Mouse (Mus musculus): ENCODE results near the gene Ubac2.

Gene Ubac2

DNA sequence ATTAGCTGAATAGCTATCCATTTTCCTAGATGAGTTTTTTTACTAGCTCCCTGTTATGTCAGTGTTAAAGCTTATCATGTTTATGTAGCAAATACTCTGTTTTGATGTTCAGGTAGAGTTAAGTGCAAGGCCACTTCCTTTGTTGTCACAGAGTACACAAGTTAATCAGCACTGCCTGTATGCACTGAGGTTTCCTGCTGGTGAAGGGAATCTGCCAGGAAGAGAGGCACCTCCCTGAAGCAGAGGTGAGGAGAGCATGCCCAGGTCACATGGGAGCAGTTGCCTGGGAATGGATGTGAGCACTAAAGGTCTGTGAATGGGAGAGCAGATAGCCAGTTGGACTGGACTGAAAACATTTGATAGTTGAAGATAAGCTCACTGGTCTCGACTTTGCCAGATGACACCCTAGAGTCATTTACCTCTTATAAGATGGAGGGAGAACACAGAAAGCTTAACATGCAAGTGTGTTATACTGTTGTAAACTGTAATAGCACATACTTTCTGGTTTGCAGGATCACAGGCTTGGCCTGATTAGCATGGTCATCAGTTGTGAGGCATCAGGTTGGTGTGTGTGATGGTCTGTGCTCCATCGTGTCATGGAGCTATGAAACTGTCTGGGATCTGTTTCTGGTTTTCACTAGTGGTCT, 73.1 kb downstream of the Ubac2 start:
- DNase-seq (ENCODE audit: low spot score): no peak

DNA sequence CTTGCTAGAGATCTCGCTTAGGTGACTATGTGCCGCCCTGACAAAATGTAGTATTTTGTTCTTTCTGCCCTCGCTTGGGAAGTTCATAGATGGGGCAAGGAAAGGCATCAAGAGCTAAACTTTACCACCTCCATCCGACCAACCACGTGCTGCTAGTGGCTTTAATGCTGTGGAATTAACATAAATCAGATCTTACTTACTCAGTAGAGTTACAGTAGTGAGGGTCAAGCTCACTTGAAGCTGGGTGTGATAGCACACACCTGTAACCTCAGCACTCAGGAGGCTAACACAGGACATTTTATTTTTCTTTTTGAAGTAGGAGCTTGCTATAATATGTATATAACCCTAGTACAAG, 73.6 kb downstream of the Ubac2 start:
- no peak for DNase-seq (ENCODE audit: low spot score)

DNA sequence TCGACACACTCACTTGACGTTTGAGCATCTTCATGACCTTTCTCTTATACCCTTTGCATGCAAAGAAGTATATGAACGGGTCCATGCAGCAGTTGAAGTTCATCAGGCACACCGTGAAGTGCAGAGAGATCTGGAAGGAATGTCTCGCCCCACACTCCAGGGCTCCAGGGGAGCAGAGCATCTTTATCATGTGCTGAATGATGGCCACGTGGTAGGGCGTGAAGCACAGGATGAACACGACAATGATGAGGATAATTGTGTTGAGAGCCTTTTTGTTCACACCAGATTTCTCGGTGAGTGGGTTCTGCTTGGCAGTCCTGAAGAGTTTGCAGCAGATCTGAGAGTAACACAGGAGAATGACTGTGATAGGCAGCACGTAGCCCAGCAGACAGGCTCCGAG, 75.7 kb downstream of the Ubac2 start:
- DNase-seq (ENCODE audit: low spot score): no peak

DNA sequence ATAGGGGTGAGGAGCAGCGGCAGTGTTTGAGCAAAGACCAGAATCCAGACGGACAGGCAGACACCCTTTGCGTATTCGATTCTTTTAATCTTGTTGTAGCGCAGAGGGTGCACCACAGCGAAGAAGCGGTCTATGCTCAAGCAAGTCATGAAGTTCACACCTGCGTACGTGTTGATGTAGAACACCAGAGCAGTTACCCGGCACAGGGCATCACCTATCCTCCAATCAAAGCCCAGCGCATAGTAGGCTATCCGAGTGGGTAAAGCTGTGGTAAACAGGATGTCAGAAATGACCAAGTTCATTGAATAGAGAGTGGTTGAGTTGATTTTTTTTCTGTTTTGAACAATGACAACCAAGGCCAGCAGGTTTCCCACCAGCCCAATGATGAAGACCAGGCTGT, 76.2 kb downstream of the Ubac2 start:
- DNase-seq (ENCODE audit: low spot score): no peak

DNA sequence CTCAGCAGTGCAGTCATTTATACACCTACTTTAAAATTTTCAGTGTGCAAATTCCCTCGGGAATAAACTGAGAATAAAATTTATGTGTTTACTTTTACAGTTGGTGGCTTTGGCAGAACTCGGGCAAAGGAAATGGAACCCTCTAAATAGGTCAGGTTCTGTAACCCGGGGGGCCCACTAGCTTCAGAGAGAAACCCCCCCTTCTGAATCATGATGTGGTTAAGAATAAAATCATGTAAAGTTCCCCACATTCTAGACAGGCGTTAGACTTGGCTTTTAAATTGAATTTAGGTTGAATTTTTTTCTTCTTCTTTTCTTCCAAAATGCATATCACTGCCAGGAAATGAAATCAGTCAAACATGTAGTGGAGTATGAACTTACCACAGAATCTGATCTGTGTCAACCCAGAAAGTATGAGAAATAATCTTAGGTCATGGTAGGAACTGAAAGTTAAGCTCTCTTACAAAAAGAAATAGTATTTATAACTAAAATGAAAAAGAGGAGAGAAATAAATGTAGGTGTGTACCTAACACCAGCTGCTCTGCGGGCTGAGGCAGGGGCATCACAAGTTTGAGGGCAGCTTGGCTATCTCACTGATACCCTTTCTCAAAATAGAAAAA, 76.9 kb downstream of the Ubac2 start:
- DNase-seq (ENCODE audit: low spot score): no peak

DNA sequence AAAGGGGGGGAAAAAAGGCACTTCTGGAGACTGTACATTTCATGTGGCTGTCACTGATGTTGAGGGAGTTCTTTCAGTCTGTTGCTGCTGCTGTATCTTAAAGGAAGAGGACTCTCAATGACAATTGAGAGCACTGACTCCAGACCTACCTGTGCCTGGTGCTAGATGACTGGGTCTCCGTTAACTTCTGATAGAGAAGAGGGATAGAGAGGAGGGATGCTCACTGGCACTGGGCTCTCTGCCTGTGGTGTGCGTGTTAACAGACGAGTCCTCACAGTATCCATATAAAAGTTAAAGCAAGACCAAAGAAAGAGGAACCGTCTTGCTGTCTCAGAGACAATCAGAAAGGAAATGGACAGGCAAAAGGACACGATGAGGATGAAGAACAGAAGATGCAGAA, 77.9 kb downstream of the Ubac2 start:
- no peak for DNase-seq (ENCODE audit: low spot score)

DNA sequence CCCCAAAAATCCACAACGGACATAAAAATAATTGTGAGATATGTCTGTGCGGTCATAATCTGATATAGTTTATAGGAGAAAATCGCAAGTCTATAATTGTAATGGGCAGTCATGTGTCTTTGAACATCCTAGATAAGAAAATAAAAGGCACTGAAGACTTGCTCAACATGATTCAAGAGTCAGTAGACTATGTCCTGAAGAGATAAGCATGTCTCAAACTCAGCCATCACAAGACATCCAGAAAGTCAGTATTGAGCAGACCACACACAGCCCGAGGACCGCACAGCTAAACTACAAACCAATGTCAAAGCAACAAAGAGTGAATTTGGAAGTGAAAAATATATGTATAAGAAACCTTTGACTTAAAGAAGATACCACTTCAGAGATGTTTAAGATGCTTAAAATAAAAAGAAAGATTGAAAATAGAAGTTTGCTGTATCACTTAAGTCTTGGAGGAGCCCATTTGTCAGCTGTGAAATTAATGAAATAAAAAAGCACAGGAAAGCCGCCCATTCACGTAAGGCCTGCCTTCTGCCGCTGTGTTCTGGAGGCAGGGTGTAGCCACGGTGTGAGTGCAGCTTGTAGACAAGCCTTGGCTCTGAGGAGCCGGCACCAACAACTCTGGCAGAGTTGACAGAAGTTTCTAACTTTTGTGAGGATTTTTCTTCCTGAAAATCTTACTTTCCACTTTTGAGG, 78.9 kb downstream of the Ubac2 start:
- no peak for DNase-seq (ENCODE audit: low spot score)

DNA sequence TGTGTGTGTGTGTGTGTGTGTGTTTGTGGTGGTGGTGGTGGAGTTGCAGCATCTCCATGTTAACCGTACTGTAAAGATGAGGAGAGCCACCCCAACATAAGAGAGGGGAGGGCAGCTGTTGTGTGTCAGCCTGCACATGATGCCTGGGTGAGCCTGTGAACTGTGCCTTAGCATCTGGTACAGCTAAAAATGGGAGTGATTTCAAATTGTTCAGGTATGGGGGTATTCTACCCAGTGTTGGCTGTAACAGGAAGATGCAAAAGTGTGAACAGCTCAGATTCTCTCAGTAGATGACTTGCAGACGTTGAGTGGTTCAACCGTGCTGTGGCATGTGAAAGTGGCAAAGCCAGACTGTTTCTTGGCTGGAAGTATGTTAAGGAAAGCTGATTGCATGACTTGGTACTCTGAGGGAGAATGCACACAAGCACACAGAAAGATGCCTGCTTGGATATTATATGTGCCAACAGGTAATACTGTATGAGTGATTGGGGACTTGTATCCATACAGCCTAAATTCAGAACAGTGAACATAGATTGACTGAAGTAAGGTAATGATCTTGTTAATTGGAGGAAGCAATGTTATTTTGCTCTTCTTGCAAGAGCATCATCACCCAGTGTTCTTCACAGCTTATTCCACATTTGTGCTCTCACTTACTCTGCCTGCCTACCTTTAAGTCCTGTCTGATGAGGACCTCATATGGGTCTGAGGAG, 79.8 kb downstream of the Ubac2 start:
- no peak for DNase-seq (ENCODE audit: low spot score)

DNA sequence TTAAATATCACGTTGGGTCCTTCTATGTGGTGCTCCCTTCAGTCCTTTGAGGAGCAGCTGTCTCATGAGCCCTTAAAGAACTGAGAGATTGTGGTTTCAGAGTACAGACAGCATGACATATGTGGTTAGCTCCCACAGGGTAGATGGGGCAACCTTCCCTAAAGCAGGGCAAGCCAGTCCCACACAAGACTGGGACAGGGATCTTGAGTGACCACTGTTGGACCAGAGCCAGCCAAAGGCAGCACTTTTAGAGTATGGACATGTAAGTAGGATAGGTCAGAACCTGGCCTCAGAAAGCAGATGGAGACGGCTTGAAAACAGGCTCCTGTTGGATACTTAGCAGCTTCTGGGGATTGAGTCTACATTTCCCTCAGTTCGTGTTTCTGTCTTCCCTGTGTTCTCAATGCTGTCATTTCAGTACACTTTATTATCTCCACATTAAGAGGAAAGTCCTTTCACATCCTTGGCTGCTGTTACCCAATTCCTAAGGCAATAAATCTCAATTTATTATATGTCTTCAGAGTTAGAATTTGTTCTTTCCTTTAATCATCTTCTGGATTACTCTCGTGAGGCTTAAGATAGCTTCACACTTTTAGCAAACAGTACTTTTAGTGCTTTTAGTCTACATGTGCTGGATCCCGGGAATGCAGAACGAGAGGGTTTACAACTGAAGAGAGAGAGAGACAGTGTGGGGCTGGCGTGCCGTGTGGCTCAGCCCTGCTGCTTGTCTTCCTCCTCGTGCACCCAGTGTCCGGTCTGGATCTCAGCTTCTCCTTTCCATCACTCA, 80.5 kb downstream of the Ubac2 start:
- DNase-seq (ENCODE audit: low spot score): no peak

DNA sequence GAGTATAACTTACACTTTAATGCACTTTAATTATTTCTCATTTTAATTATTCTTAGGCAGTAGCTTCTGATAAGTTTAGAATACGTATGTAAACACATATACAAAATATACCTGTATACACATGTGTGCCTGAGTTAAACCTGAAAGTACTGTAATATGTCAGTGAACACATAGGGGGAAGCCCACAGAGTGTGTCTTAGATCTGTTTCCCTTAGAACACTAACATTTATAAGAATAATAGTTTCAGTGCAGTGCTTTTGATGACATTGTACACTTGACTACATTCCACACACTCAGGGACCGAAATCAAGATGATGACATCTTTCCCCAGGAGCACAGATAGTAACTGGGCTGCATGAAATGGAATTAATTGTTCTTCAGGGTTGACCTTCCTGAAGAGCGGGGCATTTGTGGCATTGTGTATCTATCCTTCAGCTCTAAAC, 81.1 kb downstream of the Ubac2 start:
- DNase-seq (ENCODE audit: low spot score): no peak

DNA sequence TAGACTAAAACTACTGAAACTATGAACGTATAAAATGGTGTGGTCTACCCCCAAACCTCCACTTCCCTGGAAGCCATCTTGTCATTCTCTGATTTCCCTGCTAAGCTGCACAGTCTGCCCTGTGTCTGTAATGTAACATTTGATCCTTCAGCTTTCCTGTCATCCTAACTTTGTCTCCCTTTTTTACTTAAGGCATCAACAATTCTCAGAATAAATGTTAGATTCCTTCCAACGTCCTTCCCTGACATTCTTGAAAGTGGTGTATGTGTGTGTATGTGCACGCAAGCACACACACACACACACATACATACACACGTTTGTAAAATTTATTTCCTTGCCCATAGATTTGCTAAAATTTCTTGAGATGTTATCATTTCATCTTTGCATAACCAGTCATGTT, 81.6 kb downstream of the Ubac2 start:
- DNase-seq (ENCODE audit: low spot score): no peak

DNA sequence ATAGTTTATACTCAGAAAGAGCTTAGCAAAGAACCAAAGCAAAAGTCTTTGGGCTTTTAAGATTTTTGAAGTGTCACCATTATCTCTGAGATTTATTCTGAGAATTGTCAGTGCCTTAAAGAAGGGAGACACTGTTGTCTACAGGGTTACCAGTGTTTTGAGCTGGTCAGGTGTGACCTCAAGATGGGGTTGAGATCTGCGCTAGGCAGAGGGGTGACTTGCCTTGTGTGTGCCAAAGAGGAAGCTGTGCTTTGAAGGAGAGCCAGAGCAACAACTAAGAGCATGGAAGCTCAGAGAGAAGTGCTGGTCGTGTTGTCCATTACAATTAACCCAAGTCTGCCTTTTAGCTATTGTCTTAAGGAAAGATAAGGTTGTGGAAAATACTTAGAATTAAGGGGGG, 82.1 kb downstream of the Ubac2 start:
- DNase-seq (ENCODE audit: low spot score): no peak

DNA sequence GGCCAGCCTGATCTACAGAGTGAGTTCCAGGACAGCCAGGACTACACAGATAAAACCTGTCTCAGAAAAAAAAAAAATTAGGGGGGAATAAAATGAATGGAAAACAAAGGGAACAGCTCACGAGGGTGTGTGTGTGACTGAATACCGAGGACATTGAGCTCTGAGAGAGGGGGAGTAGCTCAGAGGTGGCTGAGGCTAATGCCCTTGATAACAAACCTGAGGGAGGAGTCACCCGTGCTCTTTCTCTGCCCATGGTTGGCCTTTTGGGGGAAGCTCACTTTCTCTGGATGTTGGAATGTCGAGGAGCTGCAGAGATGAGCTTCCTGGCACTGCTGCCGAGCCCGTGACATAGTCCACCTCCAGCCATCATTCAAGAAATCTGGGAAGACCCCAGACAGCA, 82.6 kb downstream of the Ubac2 start:
- DNase-seq (ENCODE audit: low spot score): no peak

DNA sequence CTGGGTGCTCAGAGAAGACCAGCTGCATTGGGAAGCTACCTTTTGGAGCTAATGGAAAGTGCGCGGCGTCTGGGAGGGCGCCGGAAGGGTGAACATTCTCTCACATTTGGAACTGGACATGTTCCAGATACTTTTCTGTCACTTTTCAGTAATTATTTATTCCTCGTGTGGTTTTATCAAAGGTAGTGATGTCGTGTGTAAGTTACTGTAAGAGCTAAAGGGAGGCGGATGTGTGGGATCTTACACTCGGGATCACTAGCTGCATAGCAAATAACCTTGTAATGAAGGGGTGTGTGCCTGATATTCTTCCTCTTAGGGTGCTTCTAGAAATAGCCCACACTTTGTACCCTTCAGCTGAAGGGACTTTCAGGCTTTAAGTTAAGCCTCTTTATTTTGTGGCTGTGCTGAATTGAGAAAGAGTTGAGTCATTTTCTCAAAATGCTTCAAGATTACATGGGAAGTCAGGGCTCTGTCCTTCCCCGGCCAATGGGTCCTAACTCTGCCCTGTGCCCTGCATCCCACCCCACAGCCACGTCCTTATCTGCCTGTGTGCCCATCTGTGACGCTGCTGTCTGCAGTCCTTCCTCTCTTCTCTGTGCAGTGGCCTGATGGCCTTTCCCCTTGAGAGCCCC, 83.2 kb downstream of the Ubac2 start:
- DNase-seq (ENCODE audit: low spot score): no peak

DNA sequence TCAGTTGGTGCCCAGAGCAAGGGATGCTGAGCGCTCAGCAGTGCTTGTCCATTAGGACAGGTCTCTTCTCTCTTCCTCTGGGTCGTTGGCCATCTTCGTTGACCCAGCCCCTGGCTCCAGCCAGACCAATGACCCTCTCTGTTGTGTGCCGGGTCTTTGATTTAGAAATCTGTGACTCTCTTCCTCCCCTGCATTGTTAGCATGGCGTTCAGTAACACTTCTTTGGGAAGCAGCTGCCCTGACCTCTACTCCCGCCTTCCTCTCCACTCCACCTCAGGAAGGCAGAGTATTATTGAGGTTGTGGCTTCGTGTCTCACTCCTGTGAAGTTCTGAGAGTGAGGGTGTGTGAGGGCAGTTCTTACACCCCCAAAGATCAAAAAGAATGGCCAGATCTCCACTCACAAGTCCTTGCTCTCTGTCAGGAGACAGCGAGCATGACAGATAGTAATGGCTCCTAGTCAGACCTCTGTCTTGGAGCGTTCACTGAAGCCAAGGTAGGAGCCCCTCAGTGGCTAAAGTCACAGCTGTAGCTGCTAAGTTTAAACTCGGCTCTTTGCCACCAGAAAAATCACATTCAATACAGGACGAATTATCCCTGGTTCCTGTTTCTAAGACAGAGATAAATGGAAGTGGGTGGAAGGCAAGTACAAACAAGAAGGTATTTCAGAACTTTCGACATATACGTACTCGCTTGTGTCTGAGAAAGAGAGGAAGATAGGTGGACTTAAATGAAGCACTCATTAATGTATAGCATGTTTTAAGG, 83.9 kb downstream of the Ubac2 start:
- DNase-seq (ENCODE audit: low spot score): no peak

DNA sequence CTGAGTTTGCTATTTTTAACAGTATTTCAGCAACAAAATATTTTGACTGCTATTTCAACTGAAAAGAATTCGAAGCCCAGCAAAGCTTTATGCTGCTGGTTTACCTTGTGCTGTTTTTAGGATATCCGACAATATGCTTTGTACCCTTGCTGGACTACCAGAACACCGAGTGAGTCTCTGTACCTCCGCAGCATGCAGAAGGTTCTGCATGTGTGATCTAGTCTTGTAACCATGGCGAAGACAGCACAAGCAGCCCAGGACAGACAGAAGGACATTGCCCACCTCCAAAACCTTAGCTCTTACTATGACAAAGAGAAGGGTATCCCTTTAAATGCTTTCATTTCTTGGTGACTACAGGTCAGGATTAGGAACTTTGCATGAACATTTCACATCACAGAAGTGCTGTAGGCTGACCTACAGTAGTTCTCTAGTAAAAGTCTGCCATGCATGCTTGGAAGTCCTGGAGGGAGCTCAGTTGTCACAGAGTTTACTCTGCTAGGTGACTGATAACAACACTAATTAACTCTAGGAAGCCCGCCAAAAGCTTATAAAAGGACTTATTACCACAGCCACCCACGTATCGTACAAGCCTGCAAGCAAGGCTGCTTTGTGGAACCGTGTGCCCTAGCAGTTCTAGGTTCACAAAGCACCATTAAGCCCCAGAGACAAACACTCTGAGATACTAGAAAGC, 85.0 kb downstream of the Ubac2 start:
- no peak for DNase-seq (ENCODE audit: low spot score)

DNA sequence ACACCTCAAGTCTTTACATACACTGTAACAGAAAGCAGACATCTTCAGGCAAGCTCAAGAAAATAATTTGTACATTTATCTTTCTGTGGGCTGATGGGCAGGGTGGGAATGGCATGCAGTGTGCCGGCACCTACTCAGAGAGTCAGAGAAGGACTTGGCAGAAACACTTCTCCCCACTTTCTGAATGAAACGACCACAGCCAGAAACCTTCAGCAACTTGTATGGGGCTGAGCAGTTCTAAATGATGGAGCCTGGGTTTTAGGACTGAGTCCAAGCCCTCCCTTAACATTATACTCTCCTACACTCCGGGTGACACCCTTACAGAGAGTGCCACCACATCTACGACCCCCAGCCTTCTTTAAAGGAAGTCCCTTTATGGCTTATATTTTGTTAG, 85.5 kb downstream of the Ubac2 start:
- no peak for DNase-seq (ENCODE audit: low spot score)

DNA sequence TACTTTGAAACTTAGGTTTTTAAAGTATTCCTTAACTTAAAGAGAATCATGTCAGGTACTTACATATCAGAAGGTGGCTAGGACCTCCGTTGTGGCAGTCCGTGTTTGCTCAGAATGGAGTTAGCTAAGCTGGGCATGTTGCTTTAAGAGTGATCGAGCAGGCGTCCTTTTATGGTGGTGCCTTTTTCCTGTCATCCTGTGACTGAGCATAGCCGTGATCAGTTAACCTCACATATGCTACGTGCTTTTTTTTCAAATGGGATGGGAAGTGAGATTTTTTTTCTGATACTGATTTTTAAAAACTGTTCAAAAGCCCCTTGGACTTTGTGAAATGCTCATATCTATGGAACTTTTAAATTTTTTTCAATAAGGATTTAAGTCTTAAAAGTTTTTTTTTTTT, 86.6 kb downstream of the Ubac2 start, which contains the start of gene Gpr183:
Gpr183 (minus strand) TSS at position 206 of the 400 bp plus-strand sequence.
- DNase-seq (ENCODE audit: low spot score): no peak

DNA sequence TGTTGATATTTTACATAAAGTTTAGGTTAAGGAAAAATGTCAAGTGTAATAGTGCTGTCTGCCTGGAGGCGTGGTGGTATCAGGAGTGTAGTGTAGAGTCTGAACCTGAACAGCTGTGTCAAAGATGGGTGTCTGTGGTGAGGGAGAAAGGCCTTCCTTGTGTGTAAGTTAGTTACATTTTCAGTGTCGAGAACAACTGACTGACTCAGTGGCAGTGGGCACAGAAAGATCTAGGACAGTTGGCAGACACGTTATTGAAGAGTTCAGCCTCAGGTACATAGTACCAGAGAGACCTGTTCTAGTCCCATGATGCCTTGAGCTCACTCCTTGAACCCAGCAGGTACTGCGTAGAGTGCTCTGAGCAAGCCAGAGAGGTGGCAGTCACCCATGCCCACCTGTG, 87.0 kb downstream of the Ubac2 start:
- no peak for DNase-seq (ENCODE audit: low spot score)

DNA sequence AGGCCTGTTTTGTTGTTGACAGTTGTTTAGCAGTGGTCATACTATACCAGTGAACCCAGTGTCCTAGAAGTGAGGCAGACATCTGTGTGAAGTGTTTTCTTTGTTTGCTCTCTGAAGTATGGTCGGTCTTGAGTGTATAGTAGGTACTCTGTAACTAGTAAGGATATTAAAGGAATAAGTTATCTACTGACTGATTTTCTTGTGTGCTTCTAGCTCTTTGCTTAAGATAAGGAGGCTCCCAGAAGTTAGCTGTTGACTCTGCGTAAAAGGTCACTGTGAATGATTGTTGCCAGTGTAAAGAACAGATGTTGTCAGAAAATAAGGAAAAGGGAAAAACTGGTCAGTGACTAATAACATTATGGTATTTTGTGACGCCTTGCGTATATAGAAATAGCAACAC, 88.7 kb downstream of the Ubac2 start:
- no peak for DNase-seq (ENCODE audit: low spot score)

All from layer of hippocampus, adult 9-10 months (tissue).